Mouse (Mus musculus) brain, embryonic 14.5 days (tissue): ENCODE measurements at regions not wholly inside any gene's neighbourhood (a gene's known extent, or its start where the extent isn't known, plus 50 kb on each side); places are given as distances from the start of the nearest gene placed in this dataset.

Experiments used
- CTCF ChIP-seq: fragments of 200-500 bp; IDR thresholded peaks from 2 replicates; pipeline ENCODE4 v1.5.1; 2012; ENCODE audit warnings: inconsistent platforms, mild to moderate bottlenecking, moderate library complexity, borderline replicate concordance; ENCODE audit not compliant: insufficient read depth, insufficient read length; ENCODE audit errors: extremely low read depth
- POLR2A ChIP-seq: fragments of 200-500 bp; IDR thresholded peaks from 2 replicates; pipeline ENCODE4 v1.6.1; 2012; ENCODE audit warnings: mild to moderate bottlenecking, inconsistent platforms, borderline replicate concordance; ENCODE audit not compliant: poor library complexity, insufficient read depth, insufficient read length, severe bottlenecking; ENCODE audit errors: extremely low read depth

- TF ChIP-seq CTCF, result no peak
- TF ChIP-seq POLR2A, result no peak
Measured at GRCm38 (mm10) chr17:88861128-88861527, 69.3 kb upstream of the Lhcgr start.
